Mouse (Mus musculus) bone marrow macrophage, adult 2 months (primary cell): ENCODE results near the gene Tmem184a. TPM values are rescaled to one million over a fixed set of nuclear protein-coding genes. Genes with fewer than 3 reads are reported as not detected.

Experiments used
- H3K27ac ChIP-seq: 2 replicates; pipeline ENCODE4 v1.5.1; 2012; ENCODE audit warnings: low read depth, low read length; ENCODE audit not compliant: insufficient read depth
- H3K4me1 ChIP-seq: 2 replicates; pipeline ENCODE4 v1.6.1; 2012; ENCODE audit warnings: low read length; ENCODE audit not compliant: control insufficient read depth, insufficient read depth
- H3K4me3 ChIP-seq: 2 replicates; pipeline ENCODE4 v1.5.1; 2012; ENCODE audit warnings: mild to moderate bottlenecking, low read length, moderate library complexity; ENCODE audit not compliant: insufficient read depth
- CTCF ChIP-seq: IDR thresholded peaks from 2 replicates; pipeline ENCODE4 v1.5.1; 2012; ENCODE audit warnings: low read depth, mild to moderate bottlenecking, low read length, moderate library complexity
- POLR2A ChIP-seq: IDR thresholded peaks from 2 replicates; pipeline ENCODE4 v1.6.1; 2012; ENCODE audit warnings: mild to moderate bottlenecking, low read depth, low read length, borderline replicate concordance
- polyA plus RNA-seq: library from polyadenylated mRNA; stranded (reverse); fragments of >200 nt; gene quantifications from 2 replicates; pipeline ENCODE4 v1.2.4, GENCODE M21; 2012; ENCODE audit not compliant: missing spikeins, insufficient read depth, insufficient read length

Tmem184a gene
- not detected in 2 replicates for polyA plus RNA-seq

DNA sequence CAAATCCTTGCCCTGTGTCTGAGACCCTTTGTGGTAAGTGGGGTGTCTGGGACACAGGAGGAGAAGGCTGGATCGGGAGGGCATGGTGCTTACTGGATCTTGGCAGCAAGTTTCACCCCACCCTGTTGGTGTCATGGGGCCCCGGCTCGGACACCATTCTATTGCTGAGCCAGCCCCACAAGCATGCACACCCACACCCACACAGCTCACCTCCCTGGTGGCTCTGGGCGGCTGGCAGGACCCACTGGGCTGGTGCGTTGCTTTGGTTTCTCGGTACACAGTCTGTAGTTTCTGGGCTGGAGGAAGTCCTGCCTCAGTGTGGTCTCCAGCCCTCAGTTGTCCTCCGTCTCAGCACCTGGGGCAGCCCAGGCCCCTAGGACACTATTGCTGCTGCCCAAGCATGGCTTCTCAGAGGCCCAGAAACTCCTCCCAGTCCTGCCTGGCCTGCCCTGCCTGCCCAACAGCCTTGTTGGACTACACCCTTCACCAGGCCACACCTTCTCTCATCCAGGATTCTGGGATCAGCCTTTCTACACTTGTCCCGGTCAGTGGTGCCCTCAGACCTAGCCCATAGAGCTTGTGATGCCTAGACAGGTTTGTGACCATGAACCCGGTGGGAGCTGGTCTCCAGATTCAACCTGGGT, at the start of gene Tmem184a:
TSS of gene Tmem184a (minus strand) at position 380 of the 644 bp plus-strand sequence.
- no peak within 1 kb of the TSS for H3K4me3 ChIP-seq
- TF ChIP-seq POLR2A: no peak
- TF ChIP-seq CTCF: no peak
- no peak within 1 kb of the TSS for H3K27ac ChIP-seq
- no peaks in the 10 kb centered on the region for H3K4me1 ChIP-seq

DNA sequence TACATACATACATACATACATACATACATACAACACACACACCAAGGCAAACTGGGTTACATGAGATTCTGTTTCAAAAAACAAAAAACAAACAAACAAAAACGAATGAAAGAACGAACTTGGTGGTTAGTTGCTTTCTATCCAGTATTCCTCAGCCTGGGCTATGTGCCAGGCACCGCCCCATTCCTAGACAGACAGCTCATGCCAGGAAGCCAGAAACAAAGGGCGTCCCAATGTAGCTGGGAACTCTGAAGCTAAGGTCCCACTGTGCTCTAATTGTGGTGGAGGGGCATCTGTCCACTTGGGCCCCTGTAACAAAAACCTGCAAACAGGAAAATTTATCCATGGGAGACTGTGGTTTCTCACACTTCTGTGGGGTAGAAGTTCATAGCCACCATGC, 43.0 kb upstream of the Tmem184a start:
- TF ChIP-seq POLR2A (no peak), CTCF (no peak)
- no peak overlapping the region for H3K4me3 ChIP-seq

DNA sequence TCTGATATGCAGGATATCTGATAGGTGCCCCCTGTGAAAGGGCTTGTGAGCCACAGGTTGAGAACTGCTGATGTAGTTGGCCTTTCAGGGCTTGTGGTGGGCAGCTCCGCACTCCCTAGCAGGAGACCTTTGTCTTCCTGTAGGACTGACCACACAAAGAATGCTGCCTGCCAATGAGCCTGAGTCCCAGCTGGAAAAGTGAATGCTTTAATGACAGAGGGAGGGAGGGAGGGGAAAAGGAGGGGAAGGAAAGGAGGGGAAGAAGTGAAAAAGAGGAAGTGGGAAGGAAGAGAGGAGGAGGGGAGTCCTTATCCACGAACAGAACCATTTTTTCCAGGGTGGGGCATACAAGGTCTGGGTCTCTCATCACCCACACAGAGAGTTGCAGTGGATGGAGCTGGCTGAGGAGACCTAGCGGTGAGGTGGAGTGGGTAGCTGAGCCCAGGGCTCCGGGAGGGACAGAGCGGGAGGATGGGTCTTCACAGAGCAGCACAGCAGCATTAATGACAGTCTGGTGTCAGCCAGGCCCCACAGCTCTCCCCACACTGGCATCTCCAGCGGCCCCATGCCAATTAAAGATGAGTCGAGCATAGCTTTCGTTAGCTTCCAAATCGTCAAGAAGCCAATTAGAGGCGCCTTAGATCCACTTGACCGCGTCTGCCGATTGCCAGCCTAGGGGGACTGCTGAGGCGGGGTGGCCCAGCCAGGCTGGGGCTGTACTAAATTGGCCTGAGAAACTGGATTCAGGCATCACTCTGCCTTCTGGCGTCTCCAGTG, 40.8 kb upstream of the Tmem184a start:
- H3K4me1 ChIP-seq: no peaks in the 10 kb centered on the region
- TF ChIP-seq CTCF: no peak
- no peak for TF ChIP-seq POLR2A
- H3K27ac ChIP-seq: no peak overlapping the region
- no peak overlapping the region for H3K4me3 ChIP-seq

More for the DNA sequence above, 43.0 kb upstream of the Tmem184a start:
- Histone ChIP-seq H3K4me1 (no peaks in the 10 kb centered on the region), H3K27ac (no peak overlapping the region)

DNA sequence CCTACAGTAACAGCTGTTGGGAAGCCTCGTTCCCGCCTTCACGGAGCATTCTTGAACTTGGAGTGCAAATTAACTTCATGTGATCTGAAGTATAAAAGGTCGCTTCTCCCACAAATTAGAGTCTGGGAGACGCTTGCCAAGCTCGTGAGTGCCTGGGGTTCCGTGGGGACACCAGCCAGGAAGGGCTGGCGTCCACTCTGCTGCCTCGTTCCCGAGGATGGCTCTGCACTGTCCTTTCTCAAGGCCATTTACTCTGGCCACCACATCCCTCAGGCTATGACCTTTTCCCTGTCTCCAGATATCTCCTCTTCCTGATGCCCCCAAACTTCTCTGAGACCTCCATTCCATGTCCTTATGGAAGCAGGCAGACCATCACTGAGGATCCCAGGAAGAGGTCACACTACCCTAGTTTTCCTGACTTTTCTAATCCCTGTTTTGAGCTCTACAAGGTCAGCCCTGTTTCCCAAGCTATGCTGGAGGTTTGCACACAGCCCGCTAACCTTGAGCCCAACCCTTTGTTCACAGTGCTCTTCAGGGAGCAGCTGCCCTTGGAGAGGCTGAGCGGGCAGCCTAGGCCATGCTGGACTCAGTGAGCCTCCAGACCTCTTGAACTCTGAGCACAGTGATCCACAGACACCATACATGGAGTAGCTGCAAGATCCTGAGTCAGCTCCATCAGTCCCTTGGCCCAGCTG, 30.1 kb upstream of the Tmem184a start:
- Histone ChIP-seq H3K4me3 (no peak overlapping the region), H3K4me1 (peaks cover 5% of the 10 kb centered on the region), H3K27ac (no peak overlapping the region)
- TF ChIP-seq CTCF: no peak
- TF ChIP-seq POLR2A: no peak

DNA sequence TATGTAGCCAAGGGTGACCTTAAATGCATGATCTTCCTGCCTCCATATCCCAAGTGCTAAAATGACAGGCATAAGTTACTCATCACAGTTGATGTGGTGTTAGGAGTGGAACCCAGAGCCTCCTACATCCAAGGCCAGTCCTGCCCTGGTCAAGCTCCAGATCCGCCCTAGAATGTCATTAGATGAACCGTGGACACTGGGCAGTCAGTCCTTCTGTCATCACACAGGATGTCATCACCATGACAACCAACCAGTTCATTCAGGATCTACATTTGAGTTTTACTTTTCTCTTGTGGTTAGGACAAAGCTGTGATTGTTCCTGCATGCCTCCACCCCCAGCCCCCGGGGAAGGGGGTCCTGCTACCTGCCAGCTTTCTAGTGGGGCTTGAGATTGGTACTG, 19.4 kb upstream of the Tmem184a start:
- Histone ChIP-seq H3K4me3 (no peak overlapping the region), H3K4me1 (no peaks in the 10 kb centered on the region), H3K27ac (no peak overlapping the region)
- TF ChIP-seq POLR2A: no peak
- TF ChIP-seq CTCF: no peak

DNA sequence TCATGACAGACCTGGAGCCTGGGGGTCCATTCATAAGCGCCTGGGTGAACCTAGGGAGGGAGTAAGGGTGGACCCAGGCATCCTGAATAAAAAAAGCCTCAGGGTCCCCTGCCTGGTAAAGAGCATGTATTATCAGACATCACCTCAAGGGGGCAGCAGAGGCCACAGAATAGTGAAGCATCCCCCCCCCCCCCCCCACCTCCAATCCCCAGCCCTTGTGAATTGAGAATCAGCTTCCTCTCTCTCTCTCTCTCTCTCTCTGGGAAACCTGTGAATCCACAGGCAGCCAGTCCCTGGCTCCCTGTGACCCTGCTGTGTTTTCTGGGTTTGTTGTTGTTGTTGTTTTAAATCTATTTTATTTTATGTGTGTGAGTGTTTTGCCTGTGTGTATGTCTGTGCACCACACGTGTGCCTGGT, 18.8 kb upstream of the Tmem184a start:
- Histone ChIP-seq H3K27ac (no peak overlapping the region), H3K4me3 (no peak overlapping the region), H3K4me1 (no peaks in the 10 kb centered on the region)
- TF ChIP-seq POLR2A (no peak), CTCF (peak; percentile 53; the same call in 1 of the 2 replicates)

DNA sequence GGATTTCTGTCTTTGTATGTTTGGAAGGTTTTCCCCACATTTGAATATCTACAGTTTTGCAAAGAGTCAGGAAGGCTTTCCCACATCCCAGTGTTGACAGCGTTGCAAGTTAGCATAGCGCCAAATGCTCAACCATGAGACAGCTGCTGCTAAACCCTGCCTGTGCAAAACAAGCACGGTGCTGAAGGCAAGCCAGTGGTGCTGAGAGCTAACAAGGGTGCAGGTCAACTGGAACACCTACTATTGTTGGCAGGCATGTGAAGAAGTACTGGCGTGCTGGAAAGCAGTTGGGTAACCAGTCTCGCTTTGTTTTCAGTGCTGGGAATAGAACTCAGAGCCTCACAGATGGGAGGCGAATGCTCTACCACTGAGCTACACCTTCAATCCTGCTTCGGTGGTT, 16.0 kb upstream of the Tmem184a start:
- TF ChIP-seq CTCF (no peak), POLR2A (no peak)
- peaks cover 7% of the 10 kb centered on the region for H3K4me1 ChIP-seq
- H3K27ac ChIP-seq: no peak overlapping the region
- no peak overlapping the region for H3K4me3 ChIP-seq

DNA sequence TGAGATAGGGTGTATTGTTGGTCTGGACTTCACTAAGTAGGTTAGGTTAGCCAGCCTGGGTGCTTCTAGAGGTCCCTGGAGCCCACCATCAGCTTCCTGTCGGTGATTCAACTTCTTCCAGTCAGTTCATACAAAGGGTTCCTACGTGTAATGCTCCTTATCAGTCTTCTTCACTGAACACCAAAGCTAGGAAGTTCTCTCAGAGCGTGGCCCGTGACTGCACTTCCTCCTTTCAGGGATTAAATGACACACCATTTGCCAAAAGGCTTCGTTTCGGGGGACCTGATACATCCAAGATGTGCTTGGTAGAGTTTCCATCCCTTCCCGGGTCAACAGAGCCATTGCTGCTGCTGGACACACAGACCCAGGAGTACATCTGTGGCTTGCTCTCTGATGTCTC, 12.4 kb upstream of the Tmem184a start:
- no peak overlapping the region for H3K27ac ChIP-seq
- H3K4me1 ChIP-seq: peaks cover 12% of the 10 kb centered on the region
- TF ChIP-seq POLR2A (no peak), CTCF (no peak)
- H3K4me3 ChIP-seq: no peak overlapping the region

DNA sequence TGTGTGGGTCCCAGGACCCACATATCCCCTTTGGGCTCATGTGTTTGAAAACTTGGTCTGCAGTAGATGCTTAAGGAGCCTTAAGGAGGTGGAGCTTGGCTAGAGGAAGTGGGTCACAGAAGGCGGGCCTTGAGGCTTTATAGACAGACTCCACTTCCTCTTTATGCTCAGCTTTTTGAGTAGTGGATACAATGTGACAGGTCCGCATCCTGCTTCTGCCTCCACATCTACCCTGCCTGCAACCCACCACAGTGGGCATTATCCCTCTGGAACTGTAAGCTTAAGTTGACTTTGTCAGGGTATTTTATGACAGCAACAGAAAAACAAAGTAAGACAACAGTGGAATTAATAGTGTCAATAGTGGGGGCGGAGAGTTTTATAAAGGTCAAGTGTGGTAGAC, 11.0 kb upstream of the Tmem184a start:
- TF ChIP-seq POLR2A (no peak), CTCF (no peak)
- peak overlapping the region; percentile 41 for H3K4me3 ChIP-seq
- no peak overlapping the region for H3K27ac ChIP-seq
- peaks cover 12% of the 10 kb centered on the region for H3K4me1 ChIP-seq
